Mouse (Mus musculus): Measurements from ENCODE around the gene Elf5.
A peak's percentile ranks its signal among the peaks of the same experiment; 100 is the strongest.

Gene Elf5

DNA sequence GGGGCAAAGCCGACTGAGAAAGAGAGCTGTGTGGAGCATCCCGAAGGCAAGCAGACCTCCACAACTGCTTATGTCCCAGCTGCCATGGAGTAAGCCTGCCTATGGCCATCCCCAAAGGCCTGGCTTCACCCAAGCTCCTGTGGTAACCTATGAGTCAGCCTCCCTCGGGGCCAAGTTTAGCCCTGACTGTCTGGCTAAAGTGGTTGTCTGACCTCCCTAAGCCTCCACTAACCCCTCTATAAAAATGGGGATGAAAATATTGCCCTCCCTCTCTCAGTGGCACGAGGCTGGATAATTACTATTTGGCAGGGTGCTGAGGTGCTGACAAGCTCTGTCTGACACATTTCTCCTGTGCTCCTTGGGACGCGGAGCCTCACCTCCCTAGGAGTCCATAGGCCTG is at the start of gene Elf5:
Gene Elf5, plus strand, starts transcription at position 341 of the 400 bp plus-strand sequence.
- no peak for DNase-seq (ENCODE audit: low spot score)

DNA sequence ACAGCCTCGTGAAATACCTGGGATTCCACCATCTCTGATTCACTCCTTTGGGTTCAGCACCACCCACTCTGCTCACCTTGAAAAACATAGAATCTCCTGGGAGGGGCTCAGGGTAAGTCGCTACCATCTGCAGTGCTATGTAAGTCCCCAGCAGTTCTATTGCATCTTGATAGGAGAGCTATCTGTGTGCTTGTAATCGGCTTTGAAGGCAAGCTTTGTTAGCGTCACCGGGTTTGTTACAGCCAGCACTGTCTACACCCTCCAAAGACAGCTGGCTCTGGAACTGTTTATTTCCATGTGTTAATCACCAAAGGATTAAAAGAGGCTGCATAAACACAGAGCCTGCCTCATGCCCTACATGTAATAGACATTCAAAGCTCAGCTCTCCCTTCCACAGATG is 38.9 kb upstream of the Elf5 start:
- DNase-seq (ENCODE audit: low spot score): no peak

DNA sequence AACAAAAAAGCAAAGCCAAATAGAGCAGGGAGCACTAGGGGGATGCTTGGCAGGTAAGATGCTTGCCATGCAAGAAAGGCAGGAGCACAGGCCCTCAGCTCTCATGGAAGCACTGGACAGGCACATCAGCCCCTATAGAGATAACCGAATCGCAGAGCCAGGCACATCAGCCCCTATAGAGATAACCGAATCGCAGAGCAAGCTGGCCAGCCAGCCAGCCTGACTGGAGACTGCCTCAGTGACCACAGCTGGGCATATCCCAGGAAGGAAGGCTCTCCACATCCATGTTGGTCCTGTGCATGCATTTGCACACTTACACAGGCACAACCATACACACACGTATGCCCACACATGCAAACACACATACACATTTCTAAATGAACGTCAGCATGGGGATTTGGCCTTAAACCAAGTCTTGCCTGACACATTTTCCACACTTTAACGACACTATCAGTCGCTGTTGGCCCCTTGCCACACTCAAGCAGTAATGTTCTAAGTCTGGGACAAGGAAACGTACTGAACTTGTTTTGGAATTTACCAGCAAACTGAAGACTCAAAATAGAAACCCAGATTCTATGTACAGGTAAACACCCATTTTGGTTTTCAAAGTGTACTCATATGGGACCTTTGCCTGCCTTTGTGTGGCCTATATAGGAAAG is 31.9 kb upstream of the Elf5 start:
- DNase-seq (ENCODE audit: low spot score): no peak

DNA sequence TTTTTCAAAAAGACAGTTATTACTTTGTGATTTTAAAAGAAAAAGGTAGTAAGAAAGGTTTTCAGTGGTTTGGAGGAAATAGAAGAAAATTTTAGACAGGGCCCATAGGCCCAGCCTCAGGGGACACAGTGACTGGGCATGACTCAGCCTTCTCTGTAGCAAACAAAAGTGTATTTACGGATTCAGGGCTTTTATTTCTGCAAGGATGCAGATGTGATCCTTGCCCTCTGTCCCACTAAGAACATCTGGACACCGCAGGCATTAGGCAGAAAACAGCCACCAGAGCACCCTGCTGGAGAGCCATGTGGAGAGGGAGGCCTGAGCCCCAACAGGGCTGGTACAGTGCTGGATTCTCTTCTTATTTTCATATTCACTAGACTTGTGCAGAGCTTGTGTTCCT is 29.3 kb upstream of the Elf5 start:
- no peak for DNase-seq (ENCODE audit: low spot score)

DNA sequence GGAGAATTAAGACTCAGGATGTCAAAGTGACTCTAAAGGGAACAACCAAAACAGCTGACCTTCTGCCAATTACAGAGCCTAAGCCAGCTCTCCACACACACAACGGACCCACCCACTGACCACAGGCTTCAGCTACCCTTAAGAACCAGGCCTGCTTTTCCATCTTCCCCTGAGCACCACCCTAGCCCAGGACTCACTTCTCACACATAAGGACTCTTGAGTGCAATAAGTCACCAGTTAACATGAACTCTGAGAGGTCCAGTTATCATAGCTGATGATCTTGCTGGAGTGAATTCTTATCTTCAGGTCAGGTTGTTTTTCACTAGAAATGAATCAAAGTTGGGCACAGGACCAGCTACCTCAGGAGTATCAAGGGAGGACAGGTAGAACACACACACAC is 23.6 kb upstream of the Elf5 start:
- no peak for DNase-seq (ENCODE audit: low spot score)

DNA sequence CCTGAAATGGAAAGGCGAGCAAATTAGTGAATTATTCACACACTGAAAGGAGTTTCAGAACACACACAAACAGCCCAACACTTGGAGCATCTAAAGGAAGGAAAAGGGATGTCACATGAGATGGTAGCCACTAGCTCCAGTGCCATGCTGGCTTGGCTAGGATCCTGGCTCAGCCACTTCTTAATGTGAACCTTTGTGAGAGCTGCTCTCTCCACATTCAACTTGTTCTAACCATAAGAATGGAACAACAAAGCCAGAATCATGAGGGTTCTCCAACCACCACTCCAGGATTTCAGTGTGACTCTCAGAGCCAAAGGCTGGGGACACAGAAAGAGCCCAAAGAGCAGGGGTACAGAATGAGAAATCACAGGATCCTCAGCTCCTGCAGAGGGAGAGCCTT is 23.2 kb upstream of the Elf5 start:
- DNase-seq (ENCODE audit: low spot score): no peak

DNA sequence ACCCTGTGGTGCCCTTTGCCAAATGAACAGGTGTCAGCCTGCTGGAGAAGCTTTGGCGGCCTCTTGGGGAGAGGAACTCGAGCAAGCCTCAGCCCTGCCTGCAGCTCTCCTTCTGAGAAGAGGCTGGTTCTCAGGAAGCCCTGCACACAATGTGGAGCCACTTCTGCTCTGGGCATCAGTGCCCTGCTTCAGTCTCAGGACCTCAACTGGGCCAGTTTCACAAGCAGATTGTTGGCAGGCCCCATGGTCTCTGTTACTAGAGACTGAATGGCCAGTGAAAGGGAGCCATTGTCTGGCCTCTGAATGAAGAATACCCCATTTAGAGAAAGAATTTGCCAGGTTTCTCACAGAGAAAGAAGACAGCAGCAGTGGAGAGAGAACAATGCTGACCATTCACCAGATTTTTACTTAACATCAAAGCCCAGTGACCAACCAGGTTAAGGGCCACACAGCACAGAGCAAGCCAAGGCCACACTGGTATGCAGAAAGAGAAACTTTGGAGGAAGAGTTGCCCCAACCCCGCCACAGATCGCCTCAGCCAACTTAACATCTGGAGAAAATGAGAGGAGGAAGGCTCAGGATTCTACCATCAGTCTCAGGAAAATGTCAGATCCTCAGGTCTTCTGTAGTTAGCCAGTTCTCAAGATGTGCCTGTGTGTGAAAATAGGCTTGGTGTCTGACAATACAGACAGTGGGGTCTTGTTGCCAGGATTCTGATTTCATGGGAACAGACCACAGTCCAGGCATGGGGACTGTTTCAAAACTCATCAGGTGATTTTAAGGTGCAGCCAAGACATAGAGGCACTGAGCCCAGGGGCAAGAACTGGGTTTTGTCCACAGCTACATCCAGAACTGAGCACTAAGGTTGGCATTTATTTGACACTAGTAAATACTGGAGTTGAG is 21.2 kb upstream of the Elf5 start:
- no peak for DNase-seq (ENCODE audit: low spot score)

DNA sequence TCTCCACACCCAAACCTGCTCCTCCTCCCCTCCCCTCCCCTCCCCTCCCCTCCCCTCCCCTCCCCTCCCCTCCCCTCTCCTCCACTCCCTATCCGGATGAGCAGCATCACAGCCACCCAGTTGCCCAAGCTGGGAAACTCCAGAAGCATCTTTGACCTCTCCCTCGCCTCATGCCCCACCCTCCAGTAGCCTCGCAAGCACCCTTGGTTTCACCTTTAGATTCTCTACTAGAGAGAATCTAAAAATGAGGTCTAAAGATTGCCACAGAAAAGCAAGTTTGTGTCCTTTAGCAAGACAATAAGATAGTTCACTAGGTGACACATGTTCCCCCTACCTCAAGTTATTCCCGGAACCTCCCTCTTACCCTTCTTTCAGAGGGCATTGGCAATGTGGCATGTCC is 19.9 kb upstream of the Elf5 start:
- DNase-seq (ENCODE audit: low spot score): no peak

DNA sequence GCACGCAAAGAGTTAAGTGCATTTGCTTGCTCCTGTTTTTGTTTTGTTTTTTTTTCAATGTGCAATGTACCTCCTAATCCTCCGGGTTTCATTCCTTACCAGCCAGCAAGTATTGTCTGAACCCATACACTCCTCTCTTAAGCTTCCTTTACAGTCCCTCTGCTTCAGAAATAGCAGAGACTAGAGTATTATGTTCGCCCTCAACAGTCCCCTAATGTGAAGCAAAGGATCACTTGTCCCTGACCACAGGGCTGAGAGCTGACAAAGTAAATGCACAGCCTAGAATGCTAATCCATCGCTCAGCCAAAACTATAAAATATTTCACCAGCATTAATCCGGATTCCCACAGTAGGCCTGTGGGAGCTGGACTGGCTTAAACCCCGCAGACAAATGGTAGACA is 13.4 kb upstream of the Elf5 start:
- no peak for DNase-seq (ENCODE audit: low spot score)

DNA sequence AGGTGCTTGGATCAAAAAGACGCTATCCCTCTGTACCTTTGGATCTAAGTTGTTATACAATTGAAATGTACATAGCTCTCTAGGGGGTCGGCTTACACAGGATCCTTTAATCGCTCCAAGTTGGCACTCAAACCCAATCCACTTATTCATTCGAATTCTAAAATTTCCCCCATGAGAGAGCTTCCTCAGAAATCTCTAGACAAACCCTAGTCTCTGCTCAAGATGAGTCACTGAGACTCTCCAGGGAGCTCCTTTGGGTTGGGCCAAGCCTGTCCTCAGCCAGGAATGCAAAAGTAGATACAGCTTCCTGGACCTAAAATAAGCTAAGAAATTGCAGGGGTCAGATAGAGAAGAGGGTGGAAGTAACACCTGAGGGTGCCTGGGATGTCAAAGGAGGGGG is 10.8 kb upstream of the Elf5 start:
- DNase-seq (ENCODE audit: low spot score): no peak

DNA sequence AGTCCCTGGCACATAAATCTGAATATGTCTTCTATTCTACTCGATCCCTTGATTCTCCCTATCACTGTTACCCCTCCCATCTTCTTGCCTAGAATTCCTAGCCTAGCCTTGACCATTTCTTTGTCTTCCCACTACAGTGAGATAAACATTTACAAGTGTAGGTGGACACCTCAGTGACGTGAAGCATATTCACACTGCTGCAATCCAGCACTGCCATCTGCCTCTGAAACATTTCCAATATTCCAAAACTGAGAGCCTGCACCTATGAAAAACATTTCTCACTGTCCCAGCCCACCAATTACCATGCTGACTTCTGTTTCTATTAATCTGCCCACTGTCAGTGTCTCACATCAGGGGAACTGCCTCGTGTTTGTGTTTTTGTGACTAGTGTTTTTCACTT is 5.2 kb upstream of the Elf5 start:
- DNase-seq (ENCODE audit: low spot score): no peak

DNA sequence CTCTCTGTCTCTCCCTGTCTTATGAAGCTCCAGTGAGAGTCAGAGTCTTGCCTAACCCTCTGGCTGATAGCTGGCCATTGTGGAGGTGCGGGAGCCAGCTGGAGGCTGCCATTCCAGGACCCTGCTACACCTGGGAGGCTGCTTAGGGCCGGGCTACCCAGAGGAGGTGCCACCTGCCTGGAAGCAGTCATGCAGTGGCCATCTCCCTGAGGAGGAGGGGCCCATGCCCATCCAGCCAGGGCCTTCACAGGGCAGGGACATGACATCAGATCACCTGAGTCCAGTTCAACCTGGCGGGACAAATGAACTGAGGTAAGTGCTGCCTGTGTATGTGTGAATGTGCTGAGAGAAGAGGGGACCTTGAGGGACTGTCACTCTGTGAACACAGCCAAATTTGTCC is 328 bp downstream of the Elf5 start:
- no peak for DNase-seq (ENCODE audit: low spot score)

DNA sequence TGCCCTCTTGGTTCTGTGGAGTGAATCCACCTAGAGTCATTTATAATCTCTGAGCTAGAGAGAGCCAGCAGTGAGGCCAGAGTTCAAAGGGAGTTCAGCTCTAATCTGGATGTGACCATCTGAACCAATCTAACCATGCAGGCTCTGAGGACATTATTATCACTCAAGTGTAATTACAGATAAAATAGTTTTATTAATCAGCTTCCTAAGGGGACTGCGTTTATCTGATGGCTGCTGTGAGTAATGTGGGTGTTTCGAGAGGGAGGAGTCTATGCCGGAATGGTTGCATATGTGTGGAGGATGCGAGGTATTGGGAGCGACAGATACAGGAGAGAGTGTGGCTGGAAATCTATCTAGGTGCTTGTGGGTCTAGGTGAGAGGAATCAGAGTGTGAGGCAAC is 1.9 kb downstream of the Elf5 start:
- no peak for DNase-seq (ENCODE audit: low spot score)

DNA sequence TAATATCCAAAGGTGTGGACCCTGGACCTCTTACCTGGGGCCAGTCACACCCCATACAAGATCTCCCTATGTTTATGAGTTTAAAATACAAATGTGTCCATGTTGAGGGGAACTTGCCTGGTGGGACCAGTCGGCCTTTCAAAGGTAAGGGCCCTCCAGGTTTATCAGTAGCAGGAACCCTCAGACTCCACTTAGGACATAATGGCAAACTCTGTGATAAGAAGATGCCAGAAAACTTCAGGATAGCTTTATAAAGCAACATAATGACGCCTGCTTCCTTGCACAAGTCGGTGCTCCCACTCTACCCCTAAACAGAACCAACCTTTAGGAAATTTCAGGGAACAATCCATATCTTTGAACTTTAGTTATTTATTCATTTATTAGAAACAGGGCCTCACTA is 4.3 kb downstream of the Elf5 start:
- no peak for DNase-seq (ENCODE audit: low spot score)

DNA sequence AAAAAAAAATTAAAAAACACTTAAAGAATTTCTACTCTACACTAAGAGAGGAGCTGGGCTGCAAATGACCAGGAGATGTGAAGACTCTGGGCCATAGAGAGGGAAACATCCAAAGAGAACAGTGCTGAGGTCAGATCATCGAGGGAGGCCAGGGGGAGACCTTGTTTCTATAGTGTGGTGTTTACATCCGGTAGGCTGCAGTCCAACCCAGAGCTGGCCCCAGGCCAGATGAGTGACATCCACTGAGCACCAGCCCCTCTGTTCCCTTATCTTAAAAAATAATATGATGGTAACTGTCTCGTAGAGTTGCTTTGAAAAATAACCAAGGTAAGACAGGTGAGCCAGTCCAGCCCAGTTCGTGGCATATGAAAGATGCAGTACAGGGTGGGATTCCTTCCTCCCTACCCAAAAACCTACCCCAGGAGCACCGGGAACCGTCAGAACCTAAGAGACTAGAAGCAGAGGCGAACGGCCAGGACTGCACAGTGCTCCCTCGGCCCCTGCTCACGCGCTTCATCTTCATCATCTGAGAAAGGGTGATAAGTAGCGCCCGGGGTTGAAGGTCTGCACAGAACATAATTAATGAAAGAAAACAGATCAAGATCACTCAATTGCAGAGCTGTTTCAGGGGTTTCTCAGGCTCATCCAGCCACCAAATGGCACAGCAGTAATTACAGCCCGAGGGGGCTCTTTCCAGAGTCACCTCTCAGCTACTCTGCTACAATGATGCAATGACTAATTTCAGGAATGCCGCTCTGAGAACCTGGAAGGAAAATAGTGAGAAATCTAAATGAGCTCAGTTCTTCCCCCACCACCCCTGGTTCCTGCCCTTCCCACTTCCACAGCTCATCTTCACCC is 9.4 kb downstream of the Elf5 start:
- no peak for DNase-seq (ENCODE audit: low spot score)

DNA sequence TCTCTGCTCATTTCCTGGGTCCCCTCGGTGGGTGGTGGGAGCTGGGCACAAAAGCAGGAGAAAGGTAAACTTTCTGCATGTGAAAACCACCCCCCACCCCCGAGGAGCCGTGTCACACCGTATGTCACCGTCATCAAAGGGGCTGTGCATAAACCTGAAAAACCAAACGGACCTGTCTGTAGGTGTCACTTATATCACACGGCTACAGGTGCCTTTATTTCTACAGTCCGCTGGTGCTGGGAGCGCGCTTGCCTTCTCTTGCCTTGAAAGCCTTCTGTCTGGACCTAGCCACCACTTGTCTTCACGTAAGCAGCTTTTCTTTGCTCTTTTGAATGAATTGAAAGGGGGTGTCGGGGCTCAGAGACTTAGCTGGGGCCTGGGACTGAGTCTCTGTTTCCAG is 12.4 kb downstream of the Elf5 start:
- no peak for DNase-seq (ENCODE audit: low spot score)

DNA sequence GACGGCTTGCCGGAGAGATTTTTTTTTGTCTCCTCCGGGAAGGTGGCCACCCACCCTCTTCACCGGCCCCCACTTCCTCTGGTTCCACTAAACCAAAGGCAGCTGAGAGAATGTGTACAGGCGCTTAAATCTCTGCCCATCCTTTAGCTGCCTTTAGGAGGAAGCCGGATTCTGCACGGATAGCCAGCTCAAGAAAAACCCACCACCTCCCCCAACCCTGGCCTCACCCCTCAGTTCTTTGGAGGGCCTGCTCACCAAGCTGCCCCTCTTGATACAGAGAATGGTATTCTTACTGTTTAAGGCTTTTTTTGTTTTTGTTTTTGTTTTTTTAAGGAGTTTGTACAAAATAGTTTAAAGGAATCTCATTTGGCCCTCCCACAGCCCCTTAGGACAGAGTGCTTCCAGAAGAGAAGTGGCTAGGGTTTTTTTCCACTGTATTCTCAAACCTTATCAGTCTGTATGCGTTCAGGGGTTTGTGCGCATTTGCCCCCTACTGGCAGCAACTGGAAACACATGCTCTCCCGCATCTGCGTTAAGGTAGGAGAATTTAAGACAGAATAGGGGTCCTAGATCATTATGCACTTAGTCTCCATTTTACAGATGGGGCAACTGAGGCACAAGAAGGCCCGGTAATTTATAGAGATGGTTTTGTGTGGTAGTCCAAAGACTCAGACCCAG is 13.0 kb downstream of the Elf5 start:
- DNase-seq (ENCODE audit: low spot score): peak; percentile 50

DNA sequence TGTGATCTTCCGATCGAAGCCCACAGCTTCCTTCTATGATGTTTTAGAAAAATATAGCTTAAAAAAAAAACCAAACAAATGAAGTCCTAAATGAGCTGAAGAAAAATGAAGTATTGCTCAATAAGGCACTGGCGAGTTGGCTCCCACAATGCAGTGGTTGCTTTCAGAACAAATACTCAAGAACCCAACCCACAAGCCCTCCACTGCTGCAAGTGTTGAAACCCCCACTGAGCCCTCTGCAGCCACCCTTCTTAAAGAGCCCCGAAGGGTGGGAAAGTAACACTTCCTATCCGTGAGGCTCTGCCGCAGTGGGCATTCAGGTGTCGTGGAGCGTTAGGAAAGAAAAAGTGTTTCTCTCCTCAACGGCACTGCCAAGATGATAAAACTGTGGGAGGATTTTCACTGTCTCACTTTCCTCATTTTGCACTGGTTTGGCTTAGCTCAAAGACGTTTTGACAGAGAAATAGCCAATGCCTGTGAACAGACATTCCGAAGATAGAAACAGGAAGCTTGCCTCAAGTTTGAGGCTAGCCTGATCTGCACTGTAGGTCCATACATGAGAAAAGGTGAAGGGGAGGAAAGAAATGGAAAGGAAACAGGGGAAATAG is 14.1 kb downstream of the Elf5 start:
- DNase-seq (ENCODE audit: low spot score): no peak

DNA sequence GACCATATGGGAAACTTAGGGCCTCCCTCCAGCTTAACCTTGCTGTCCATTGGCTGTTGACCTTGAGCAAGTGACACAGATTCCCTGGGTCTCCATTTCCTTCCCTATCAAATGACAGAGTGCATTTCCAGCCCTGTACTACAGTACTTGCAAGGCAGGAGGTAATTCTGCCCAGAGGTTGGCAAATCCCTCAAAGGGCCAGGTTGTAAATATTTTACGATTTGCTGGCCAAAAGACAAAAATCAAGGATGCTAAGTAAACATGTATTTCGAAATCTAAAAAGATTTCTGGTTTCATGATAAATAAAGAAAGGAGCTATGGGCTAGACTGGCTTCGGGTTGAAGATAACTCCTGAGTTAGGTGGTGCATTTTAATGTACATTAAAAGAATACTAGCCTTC is 16.9 kb downstream of the Elf5 start:
- DNase-seq (ENCODE audit: low spot score): no peak

DNA sequence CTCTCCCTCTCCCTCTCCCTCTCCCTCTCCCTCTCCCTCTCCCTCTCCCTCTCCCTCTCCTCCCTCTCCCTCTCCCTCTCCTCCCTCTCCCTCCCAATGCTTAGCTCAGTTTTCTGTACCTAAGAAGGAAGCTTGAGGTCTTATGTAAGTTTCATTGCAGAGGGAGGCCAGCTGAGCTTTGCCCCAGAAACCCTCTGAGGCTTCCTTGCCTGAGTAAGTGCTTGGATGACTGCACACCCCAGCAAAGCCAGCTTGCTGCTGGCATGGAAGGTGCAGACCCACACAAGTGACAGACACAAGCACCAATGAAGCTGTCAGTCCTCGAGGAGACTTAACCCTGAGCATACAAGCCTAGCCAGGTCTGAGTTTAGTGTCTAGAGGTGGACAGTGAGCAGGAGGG is 19.2 kb downstream of the Elf5 start:
- no peak for DNase-seq (ENCODE audit: low spot score)

DNA sequence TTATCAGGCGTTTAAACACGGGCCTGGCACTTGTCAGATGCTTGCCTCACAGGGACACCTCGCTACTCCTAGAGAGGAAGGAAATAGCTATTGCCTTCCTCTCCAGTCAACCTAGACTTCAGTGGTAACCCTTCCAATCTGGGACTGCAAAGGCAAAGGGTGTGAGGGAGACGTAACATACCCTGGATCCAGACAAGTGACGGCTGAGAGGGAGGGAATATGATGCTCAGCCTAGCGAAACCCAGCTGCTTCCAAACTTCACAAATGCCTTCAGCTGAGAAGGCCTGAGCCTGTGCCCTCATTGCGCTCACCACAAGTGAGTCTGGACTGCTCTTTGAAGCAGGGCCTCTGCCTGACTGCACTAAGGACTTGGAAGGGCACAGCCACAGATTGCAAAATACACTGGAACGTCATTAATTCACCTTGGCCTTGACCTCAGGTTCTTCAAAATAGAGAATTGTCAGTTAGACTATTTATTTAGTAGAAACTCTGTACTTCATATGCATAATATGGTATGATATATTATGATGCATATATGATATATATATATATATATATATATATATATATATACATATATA is 21.3 kb downstream of the Elf5 start:
- no peak for DNase-seq (ENCODE audit: low spot score)

All from ovary, postnatal 36 days (tissue).